Mouse (Mus musculus) liver, embryonic 16.5 days (tissue): ENCODE data around the gene Mrpl51. TPM values are rescaled to one million over a fixed set of nuclear protein-coding genes. Genes with fewer than 3 reads are reported as not detected.

Experiments used
- ATAC-seq: fragments of 200-750 bp; cut with Nextera tagmentation; 2 replicates; pipeline ENCODE4 v1.8.0; 2017; ENCODE audit warnings: low read depth, mild to moderate bottlenecking, moderate number of reproducible peaks, moderate library complexity
- H3K27ac ChIP-seq: fragments of 300-500 bp; sonication (generic); 2 replicates; pipeline ENCODE4 v1.5.1; 2014; ENCODE audit warnings: mild to moderate bottlenecking, low read length
- H3K27me3 ChIP-seq: fragments of 300-500 bp; sonication (generic); 2 replicates; pipeline ENCODE4 v1.6.1; 2014; ENCODE audit warnings: low read depth, low read length, mixed read lengths; ENCODE audit not compliant: control insufficient read depth, insufficient read depth
- H3K36me3 ChIP-seq: fragments of 300-500 bp; sonication (generic); 2 replicates; pipeline ENCODE4 v1.6.1; 2014; ENCODE audit warnings: mild to moderate bottlenecking; ENCODE audit not compliant: control insufficient read depth, insufficient read depth
- H3K4me1 ChIP-seq: fragments of 300-500 bp; sonication (generic); 2 replicates; pipeline ENCODE4 v1.6.1; 2014; ENCODE audit warnings: low read depth, low read length, mixed read lengths; ENCODE audit not compliant: control insufficient read depth
- H3K4me2 ChIP-seq: fragments of 300-500 bp; sonication (generic); 2 replicates; pipeline ENCODE4 v1.6.1; 2014; ENCODE audit warnings: low read depth, low read length, mixed read lengths
- H3K4me3 ChIP-seq: fragments of 300-500 bp; sonication (generic); 2 replicates; pipeline ENCODE4 v1.5.1; 2014; ENCODE audit warnings: low read depth, mild to moderate bottlenecking, low read length
- H3K9ac ChIP-seq: fragments of 300-500 bp; sonication (generic); 2 replicates; pipeline ENCODE4 v1.6.1; 2014; ENCODE audit warnings: low read depth, low read length
- H3K9me3 ChIP-seq: fragments of 300-500 bp; sonication (generic); replicated peaks from 2 replicates; pipeline ENCODE4 v1.6.1; 2016; ENCODE audit warnings: low read length; ENCODE audit not compliant: control insufficient read depth
- WGBS: fragments of 180-500 bp; shearing (Covaris S2); extraction: QIAGEN DNeasy Blood & Tissue Kit; methylation state at CpG from one replicate; pipeline ENCODE4 v1.1.7; 2014; ENCODE audit not compliant: insufficient replicate concordance; 5-methylcytosine and 5-hydroxymethylcytosine counted together
- polyA plus RNA-seq: library from polyadenylated mRNA; unstranded; fragments of >200 nt; fragmentation: Nextera tagmentation; extraction: Ambion mirVana; gene quantifications from 2 replicates; pipeline ENCODE4 v1.2.1, GENCODE M21; 2015

Mrpl51 gene
- polyA plus RNA-seq, 1 experiment from 2014 or later = 145 TPM

DNA sequence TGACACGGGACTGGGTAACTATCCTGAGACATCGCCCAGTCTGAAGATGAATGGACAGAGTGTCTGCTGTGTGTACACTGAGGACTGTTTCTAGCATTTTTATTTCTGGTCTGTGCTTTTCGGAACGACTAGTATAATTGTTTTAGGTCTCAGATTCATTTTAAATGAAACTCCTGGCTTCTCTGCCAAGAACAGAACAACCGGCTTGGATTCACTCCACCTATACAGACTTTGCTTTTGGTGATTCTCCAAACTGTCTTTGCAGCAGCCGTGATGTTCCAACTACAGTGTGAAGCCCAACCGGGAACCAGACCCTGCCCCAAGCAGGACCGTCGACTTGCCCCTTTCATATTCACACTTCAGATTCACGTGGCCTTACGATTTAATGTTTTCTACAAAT lies 26.3 kb downstream of the Mrpl51 start:
- H3K36me3 ChIP-seq = no peaks in the 10 kb centered on the region
- no peak overlapping the region for H3K4me2 ChIP-seq
- H3K9me3 ChIP-seq = no peaks in the 10 kb centered on the region
- H3K4me3 ChIP-seq = no peak overlapping the region
- H3K4me1 ChIP-seq = peaks cover 10% of the 10 kb centered on the region
- H3K27ac ChIP-seq = no peak overlapping the region
- H3K27me3 ChIP-seq = peaks cover 8% of the 10 kb centered on the region
- ATAC-seq = no peak
- WGBS = 74% methylated on average over 11 of the region's 11 CpGs
- no peak overlapping the region for H3K9ac ChIP-seq

DNA sequence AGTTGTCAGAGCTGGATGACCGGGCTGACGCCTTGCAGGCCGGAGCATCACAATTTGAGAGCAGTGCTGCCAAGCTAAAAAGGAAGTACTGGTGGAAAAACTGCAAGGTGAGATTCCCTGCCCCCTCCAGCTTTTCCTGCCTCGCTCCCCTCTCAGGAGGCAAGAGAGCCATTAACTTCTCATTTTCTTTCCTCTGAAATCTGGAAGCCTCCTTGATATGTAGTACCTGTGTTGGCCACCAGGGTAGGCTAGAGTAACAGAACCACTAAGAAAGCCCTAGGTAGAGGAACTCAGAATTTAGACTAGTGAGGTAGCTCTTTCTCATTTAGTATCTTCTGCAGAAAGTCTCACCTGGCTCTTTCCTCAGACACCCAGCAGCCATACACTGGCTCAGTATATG lies 27.4 kb downstream of the Mrpl51 start:
- no peaks in the 10 kb centered on the region for H3K27me3 ChIP-seq
- H3K27ac ChIP-seq = no peak overlapping the region
- H3K4me3 ChIP-seq = no peak overlapping the region
- no peaks in the 10 kb centered on the region for H3K9me3 ChIP-seq
- no peak overlapping the region for H3K9ac ChIP-seq
- H3K36me3 ChIP-seq = no peaks in the 10 kb centered on the region
- no peak for ATAC-seq
- H3K4me2 ChIP-seq = no peak overlapping the region
- WGBS = 55% methylated on average over 4 of the region's 4 CpGs
- H3K4me1 ChIP-seq = peaks cover 10% of the 10 kb centered on the region

DNA sequence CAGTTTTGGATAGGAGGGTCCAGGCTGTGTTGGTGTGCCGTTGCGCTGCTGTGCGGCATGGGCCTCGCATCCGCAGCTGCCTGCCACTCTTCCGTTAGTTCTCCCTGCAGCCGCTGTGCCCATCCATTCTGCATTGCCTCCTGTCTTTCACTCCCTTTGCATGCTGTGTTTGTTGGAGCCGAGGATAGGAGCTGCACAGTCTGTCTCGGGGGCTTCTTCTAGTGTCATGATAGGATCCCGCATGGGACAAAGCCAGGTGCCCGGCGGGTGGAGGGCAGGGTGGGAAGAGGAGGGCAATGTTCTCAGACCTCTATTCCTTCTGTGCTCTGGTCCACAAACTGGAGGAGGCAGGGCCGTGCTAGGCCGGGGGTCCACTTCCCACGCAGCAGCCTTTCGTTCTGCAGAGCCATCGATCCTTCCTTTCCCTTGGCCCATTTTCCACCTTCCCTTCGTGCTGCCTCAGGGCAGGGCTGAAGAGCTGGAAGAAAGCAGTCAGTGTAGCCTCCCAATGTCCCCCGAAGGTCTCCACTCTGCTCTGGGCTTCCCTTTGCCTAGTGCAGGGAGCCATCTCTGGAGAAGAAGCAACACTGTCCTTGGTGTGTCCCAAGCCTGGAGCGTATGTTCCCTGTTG lies 29.6 kb downstream of the Mrpl51 start:
- Histone ChIP-seq H3K4me2 (no peak overlapping the region), H3K27me3 (no peaks in the 10 kb centered on the region), H3K9me3 (no peaks in the 10 kb centered on the region), H3K36me3 (no peaks in the 10 kb centered on the region), H3K4me1 (peaks cover 6% of the 10 kb centered on the region), H3K9ac (no peak overlapping the region), H3K27ac (no peak overlapping the region), H3K4me3 (no peak overlapping the region)
- ATAC-seq = no peak
- WGBS = 86% methylated on average over 20 of the region's 20 CpGs

DNA sequence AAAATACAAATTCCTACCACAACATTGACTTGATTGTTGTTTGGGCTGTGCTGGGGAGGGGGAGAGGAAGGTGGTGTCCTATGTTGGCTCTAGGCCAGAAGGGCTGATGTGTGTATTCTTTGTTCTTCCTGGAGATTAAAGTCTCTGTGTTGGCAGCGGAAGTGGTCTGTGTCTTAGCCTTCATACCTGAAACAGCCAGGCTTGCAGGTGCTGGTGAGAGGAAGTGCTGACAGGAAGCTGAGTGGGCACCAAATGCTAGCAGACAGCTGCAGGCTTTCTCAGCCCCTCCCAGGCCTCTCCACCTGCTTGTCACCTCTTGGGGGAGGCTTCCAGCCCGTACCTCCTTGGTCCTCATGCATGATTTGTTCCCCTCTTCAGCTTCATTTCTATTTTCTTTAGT lies 30.5 kb downstream of the Mrpl51 start:
- H3K4me3 ChIP-seq = no peak overlapping the region
- H3K27me3 ChIP-seq = no peaks in the 10 kb centered on the region
- no peak overlapping the region for H3K4me2 ChIP-seq
- no peak overlapping the region for H3K9ac ChIP-seq
- no peaks in the 10 kb centered on the region for H3K4me1 ChIP-seq
- H3K27ac ChIP-seq = no peak overlapping the region
- no peak for ATAC-seq
- 38% methylated on average over 2 of the region's 2 CpGs for WGBS
- 0 out of 2 replicates have a peak, but pooled peaks cover 2% of the 10 kb centered on the region for H3K36me3 ChIP-seq
- no peaks in the 10 kb centered on the region for H3K9me3 ChIP-seq

DNA sequence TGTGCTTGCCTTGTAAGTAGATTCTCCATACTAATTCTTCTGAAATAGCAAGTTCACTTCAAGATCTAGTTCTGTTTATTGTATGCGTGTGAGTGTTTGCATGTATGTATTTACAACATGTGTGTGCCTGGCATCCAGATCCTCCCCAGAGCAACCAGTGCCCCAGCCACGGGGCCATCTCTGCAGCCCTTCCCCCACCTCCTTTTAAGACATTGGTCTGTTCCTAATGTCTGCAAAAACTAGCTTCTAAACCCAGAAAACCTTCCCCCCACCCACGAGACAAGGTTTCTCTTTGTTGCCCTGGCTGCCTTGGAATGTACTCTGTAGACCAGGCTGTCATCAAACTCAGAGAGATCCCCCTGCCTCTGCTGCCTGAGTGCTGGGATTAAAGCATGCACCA lies 31.0 kb downstream of the Mrpl51 start:
- Histone ChIP-seq H3K27me3 (no peaks in the 10 kb centered on the region), H3K4me1 (no peaks in the 10 kb centered on the region), H3K4me3 (no peak overlapping the region), H3K36me3 (0 out of 2 replicates have a peak, but pooled peaks cover 2% of the 10 kb centered on the region), H3K9ac (no peak overlapping the region), H3K4me2 (no peak overlapping the region), H3K9me3 (no peaks in the 10 kb centered on the region), H3K27ac (no peak overlapping the region)
- ATAC-seq = no peak
- 59% methylated on average over 3 of the region's 3 CpGs for WGBS

DNA sequence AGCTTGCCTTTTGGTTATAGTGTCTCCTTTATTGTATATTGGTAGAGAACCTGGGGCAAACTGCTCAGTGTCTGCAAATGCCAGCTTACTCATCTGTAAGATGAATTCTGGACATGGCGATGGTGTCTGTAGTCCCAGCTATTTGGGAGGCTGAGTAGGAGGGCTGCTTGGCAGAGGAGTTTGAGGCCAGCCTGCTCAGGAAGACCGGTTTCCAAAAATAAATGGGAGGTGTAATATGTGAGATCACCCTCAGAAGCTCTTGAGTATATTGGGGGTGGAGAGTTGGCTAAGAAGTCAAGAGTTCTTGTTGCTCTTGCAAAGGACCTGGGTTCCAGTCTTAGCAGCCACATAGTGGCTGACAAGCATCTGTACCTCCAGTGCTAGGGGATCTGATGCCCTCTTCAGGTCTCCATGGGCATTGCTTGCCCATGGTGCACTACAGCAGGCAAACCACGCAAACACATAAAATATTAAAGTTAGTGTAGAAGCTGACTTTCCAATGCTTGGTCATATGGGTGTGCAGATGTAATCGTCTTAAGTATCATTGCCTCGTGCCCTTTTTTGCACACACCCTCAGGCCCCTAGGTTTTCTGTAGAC lies 34.0 kb downstream of the Mrpl51 start:
- no peak overlapping the region for H3K4me2 ChIP-seq
- peaks cover 2% of the 10 kb centered on the region for H3K4me1 ChIP-seq
- no peak overlapping the region for H3K4me3 ChIP-seq
- WGBS = 69% methylated on average over 5 of the region's 5 CpGs
- H3K36me3 ChIP-seq = 0 out of 2 replicates have a peak, but pooled peaks cover 2% of the 10 kb centered on the region
- H3K27me3 ChIP-seq = no peaks in the 10 kb centered on the region
- H3K9ac ChIP-seq = no peak overlapping the region
- no peaks in the 10 kb centered on the region for H3K9me3 ChIP-seq
- no peak for ATAC-seq
- H3K27ac ChIP-seq = no peak overlapping the region

DNA sequence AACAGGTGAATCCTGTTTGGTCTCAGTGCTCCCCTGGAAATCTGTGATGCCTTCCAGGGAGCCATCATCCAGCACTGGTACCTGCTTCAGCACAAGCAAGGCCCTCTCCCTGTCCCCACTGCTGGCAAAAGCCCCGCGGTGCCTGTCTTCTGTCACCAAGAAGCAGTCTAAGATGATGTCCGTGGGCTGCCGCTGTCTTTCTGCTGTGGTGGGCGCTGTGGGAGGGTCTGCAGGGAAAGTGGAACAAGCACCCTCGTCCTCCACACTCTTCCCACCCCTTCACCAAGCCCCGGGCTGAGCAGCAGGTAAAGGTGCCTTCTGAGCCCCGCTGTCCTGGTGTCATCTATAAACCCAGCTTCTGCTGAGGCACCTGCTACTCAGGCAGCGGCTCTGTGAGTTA lies 39.0 kb downstream of the Mrpl51 start:
- Histone ChIP-seq H3K27ac (no peak overlapping the region; the same call in 1 of the 2 replicates), H3K9ac (0 out of 2 replicates have a peak overlapping the region, but pooled peaks have one; percentile 75), H3K27me3 (no peaks in the 10 kb centered on the region), H3K9me3 (no peaks in the 10 kb centered on the region), H3K36me3 (0 out of 2 replicates have a peak, but pooled peaks cover 2% of the 10 kb centered on the region), H3K4me1 (peaks cover 14% of the 10 kb centered on the region), H3K4me2 (peak overlapping the region; percentile 79), H3K4me3 (peak overlapping the region; percentile 75)
- WGBS = 62% methylated on average over 9 of the region's 9 CpGs
- no peak for ATAC-seq

DNA sequence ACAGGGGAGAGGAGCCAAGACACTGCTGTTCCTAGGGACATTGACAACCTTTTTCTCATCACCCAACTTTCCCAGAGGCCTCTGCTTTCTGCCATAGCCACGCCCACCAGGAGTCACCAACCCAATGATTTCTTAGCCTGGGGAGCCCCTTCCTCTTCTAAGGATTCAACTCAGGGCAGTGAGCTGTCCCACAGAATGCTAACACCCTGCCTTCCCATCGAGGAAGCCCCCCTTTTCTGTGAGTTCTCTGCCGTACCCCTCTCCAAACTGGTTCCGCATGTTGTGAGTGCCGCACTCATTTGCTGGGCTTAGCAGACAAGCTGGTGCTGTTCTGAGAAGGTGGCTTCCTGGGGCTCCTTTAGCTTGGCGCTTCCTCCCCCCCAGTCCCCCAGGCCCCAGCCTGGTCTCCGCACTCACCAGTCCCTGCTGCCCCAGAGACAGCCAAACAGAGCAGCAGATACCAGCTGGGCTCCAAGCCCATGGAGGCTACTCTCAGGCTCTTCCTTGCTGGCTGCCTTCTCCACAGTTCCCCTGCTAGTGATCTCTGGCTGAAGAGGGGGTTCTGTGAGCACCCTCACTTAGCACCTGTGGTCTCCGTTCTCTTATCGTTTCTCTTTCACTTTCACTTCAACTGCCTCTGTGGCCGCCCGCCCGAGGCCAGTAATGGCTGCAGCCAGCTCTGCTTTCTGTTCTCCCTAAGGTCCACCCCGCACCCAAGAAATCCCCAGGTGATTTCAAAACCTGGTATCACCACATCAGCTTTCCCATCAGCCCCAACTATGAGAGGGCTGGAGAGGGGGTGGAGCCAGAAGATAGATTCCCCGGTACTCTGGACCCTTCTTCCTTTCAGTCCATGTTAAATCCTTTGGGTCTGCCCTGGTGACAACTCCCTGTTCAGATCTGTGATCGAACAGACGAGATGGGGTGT lies 39.8 kb downstream of the Mrpl51 start, which contains the start of gene Tapbpl:
Gene Tapbpl (minus strand): TSS at position 744 of the 928 bp plus-strand sequence.
- Histone ChIP-seq H3K4me3 (peak within 1 kb of the TSS; percentile 75), H3K9me3 (no peaks in the 10 kb centered on the region), H3K4me1 (peaks cover 14% of the 10 kb centered on the region), H3K27ac (peak within 1 kb of the TSS; percentile 88), H3K4me2 (peak within 1 kb of the TSS; percentile 79), H3K9ac (peak within 1 kb of the TSS; percentile 75), H3K27me3 (no peaks in the 10 kb centered on the region), H3K36me3 (0 out of 2 replicates have a peak, but pooled peaks cover 2% of the 10 kb centered on the region)
- under 1% methylated on average over 16 of the region's 16 CpGs for WGBS
- peak; percentile 79 for ATAC-seq
